Mouse (Mus musculus) forebrain, embryonic 11.5 days (tissue): ENCODE results near the gene Chrna7. TPM values are rescaled to one million over a fixed set of nuclear protein-coding genes. Genes with fewer than 3 reads are reported as not detected.
A peak's percentile ranks its signal among the peaks of the same experiment; 100 is the strongest.

Experiments
- ATAC-seq: fragments of 200-750 bp; cut with Nextera tagmentation; replicated peaks from 2 replicates; pipeline ENCODE4 v1.8.0; 2017; ENCODE audit warnings: moderate TSS enrichment; ENCODE audit not compliant: low FRiP score
- DNase-seq: peaks from one replicate; pipeline ENCODE4 v3.0.0-alpha.2; 2017; ENCODE audit warnings: low spot score
- H3K27ac ChIP-seq: fragments of 300-500 bp; sonication (generic); 2 replicates; pipeline ENCODE4 v1.5.1; 2014; ENCODE audit warnings: low read depth, low read length
- H3K27me3 ChIP-seq: fragments of 300-500 bp; sonication (generic); 2 replicates; pipeline ENCODE4 v1.6.1; 2014; ENCODE audit warnings: mild to moderate bottlenecking, low read length, mixed read lengths; ENCODE audit not compliant: control insufficient read depth, insufficient read depth
- H3K36me3 ChIP-seq: fragments of 300-500 bp; sonication (generic); 2 replicates; pipeline ENCODE4 v1.6.1; 2014; ENCODE audit warnings: mild to moderate bottlenecking, low read length, moderate library complexity, mixed read lengths; ENCODE audit not compliant: control insufficient read depth, insufficient read depth
- H3K4me1 ChIP-seq: fragments of 300-500 bp; sonication (generic); replicated peaks from 2 replicates; pipeline ENCODE4 v1.6.1; 2014; ENCODE audit warnings: low read length, mixed read lengths; ENCODE audit not compliant: control insufficient read depth, insufficient read depth
- H3K4me2 ChIP-seq: fragments of 300-500 bp; sonication (generic); 2 replicates; pipeline ENCODE4 v1.6.1; 2014; ENCODE audit warnings: low read depth, mild to moderate bottlenecking, low read length, moderate library complexity, mixed read lengths; ENCODE audit not compliant: severe bottlenecking
- H3K4me3 ChIP-seq: fragments of 300-500 bp; sonication (generic); 2 replicates; pipeline ENCODE4 v1.5.1; 2014; ENCODE audit warnings: low read depth, low read length
- H3K9ac ChIP-seq: fragments of 300-500 bp; sonication (generic); 2 replicates; pipeline ENCODE4 v1.6.1; 2014; ENCODE audit warnings: low read length
- H3K9me3 ChIP-seq: fragments of 300-500 bp; sonication (generic); 2 replicates; pipeline ENCODE4 v1.6.1; 2016; ENCODE audit warnings: low read length, mixed read lengths; ENCODE audit not compliant: control insufficient read depth
- WGBS: fragments of 180-500 bp; shearing (Covaris S2); extraction: QIAGEN DNeasy Blood & Tissue Kit; methylation state at CpG from one replicate; pipeline ENCODE4 v1.1.7; 2014; 5-methylcytosine and 5-hydroxymethylcytosine counted together
- polyA plus RNA-seq: library from polyadenylated mRNA; unstranded; fragments of >200 nt; fragmentation: Nextera tagmentation; extraction: Ambion mirVana; gene quantifications from 2 replicates; pipeline ENCODE4 v1.2.1, GENCODE M21; 2014

Gene Chrna7
- 4.0 and 5.1 TPM in 2 replicates for polyA plus RNA-seq

GRCm38 (mm10) chr7:63212084-63212723 is at the start of gene Chrna7:
Chrna7 (minus strand) TSS chr7:63212569.
- Histone ChIP-seq H3K4me1 (no peaks in the 10 kb centered on the region; the same call in 1 of the 2 replicates), H3K4me3 (peak within 1 kb of the TSS; percentile 72), H3K27me3 (no peaks in the 10 kb centered on the region; the same call in 1 of the 2 replicates), H3K36me3 (no peaks in the 10 kb centered on the region), H3K27ac (no peak within 1 kb of the TSS), H3K4me2 (peak within 1 kb of the TSS; percentile 86), H3K9ac (peak within 1 kb of the TSS; percentile 73), H3K9me3 (no peaks in the 10 kb centered on the region)
- under 1% methylated on average over 62 of the region's 73 CpGs for WGBS
- ATAC-seq (peak; percentile 95), DNase-seq (peak; percentile 90)

GRCm38 (mm10) chr7:63249404-63249803 is 37.0 kb upstream of the Chrna7 start:
- no peaks in the 10 kb centered on the region for H3K9me3 ChIP-seq
- ATAC-seq: no peak

GRCm38 (mm10) chr7:63237852-63238516 is 25.6 kb upstream of the Chrna7 start:
- no peak for ATAC-seq
- no peaks in the 10 kb centered on the region for H3K9me3 ChIP-seq
- H3K4me3 ChIP-seq: no peak overlapping the region
- H3K4me2 ChIP-seq: no peak overlapping the region
- no peaks in the 10 kb centered on the region for H3K27me3 ChIP-seq
- H3K27ac ChIP-seq: no peak overlapping the region
- WGBS: 87% methylated on average over 3 of the region's 3 CpGs
- H3K9ac ChIP-seq: no peak overlapping the region
- H3K36me3 ChIP-seq: no peaks in the 10 kb centered on the region
- no peak for DNase-seq
- H3K4me1 ChIP-seq: no peaks in the 10 kb centered on the region

More at GRCm38 (mm10) chr7:63249404-63249803, 37.0 kb upstream of the Chrna7 start:
- Histone ChIP-seq H3K4me3 (no peak overlapping the region), H3K27me3 (no peaks in the 10 kb centered on the region), H3K27ac (no peak overlapping the region), H3K36me3 (no peaks in the 10 kb centered on the region), H3K4me1 (no peaks in the 10 kb centered on the region), H3K9ac (no peak overlapping the region), H3K4me2 (no peak overlapping the region)
- WGBS: 78% methylated on average over 2 of the region's 2 CpGs
- DNase-seq: no peak

GRCm38 (mm10) chr7:63225066-63225780 is 12.9 kb upstream of the Chrna7 start:
- Histone ChIP-seq H3K36me3 (no peaks in the 10 kb centered on the region), H3K4me3 (no peak overlapping the region), H3K4me1 (no peaks in the 10 kb centered on the region), H3K9ac (no peak overlapping the region), H3K27me3 (no peaks in the 10 kb centered on the region), H3K27ac (no peak overlapping the region), H3K4me2 (no peak overlapping the region), H3K9me3 (no peaks in the 10 kb centered on the region)
- DNase-seq (no peak), ATAC-seq (no peak)
- WGBS: 15% methylated on average over 7 of the region's 7 CpGs

- Histone ChIP-seq H3K9me3 (no peaks in the 10 kb centered on the region), H3K27ac (no peak overlapping the region), H3K4me3 (peak overlapping the region; percentile 72), H3K27me3 (no peaks in the 10 kb centered on the region; the same call in 1 of the 2 replicates), H3K36me3 (no peaks in the 10 kb centered on the region), H3K4me1 (no peaks in the 10 kb centered on the region; the same call in 1 of the 2 replicates), H3K4me2 (peak overlapping the region; percentile 86), H3K9ac (peak overlapping the region; percentile 73)
- peak; percentile 15; the same call in 1 of the 2 replicates for ATAC-seq
- under 1% methylated on average over 13 of the region's 13 CpGs for WGBS
- no peak for DNase-seq
Observed at GRCm38 (mm10) chr7:63211641-63212083, 707 bp downstream of the Chrna7 start.

GRCm38 (mm10) chr7:63209501-63209900 is 2.9 kb downstream of the Chrna7 start:
- ATAC-seq (no peak), DNase-seq (no peak)
- no peak overlapping the region for H3K4me2 ChIP-seq
- no peak overlapping the region for H3K27ac ChIP-seq
- H3K9ac ChIP-seq: no peak overlapping the region
- H3K4me1 ChIP-seq: no peaks in the 10 kb centered on the region; the same call in 1 of the 2 replicates
- no peaks in the 10 kb centered on the region for H3K9me3 ChIP-seq
- H3K36me3 ChIP-seq: no peaks in the 10 kb centered on the region
- 18% methylated on average over 4 of the region's 4 CpGs for WGBS
- H3K27me3 ChIP-seq: no peaks in the 10 kb centered on the region; the same call in 1 of the 2 replicates
- H3K4me3 ChIP-seq: no peak overlapping the region

GRCm38 (mm10) chr7:63207137-63207536 is 5.2 kb downstream of the Chrna7 start:
- no peak overlapping the region for H3K27ac ChIP-seq
- H3K4me2 ChIP-seq: no peak overlapping the region
- H3K4me1 ChIP-seq: no peaks in the 10 kb centered on the region; the same call in 1 of the 2 replicates
- no peak overlapping the region for H3K9ac ChIP-seq
- H3K27me3 ChIP-seq: no peaks in the 10 kb centered on the region; the same call in 1 of the 2 replicates
- no peak overlapping the region for H3K4me3 ChIP-seq
- H3K36me3 ChIP-seq: no peaks in the 10 kb centered on the region
- 79% methylated on average over 2 of the region's 2 CpGs for WGBS
- DNase-seq: no peak
- no peaks in the 10 kb centered on the region for H3K9me3 ChIP-seq
- ATAC-seq: no peak

- DNase-seq: no peak
- WGBS: 69% methylated on average over 2 of the region's 2 CpGs
- no peak overlapping the region for H3K9ac ChIP-seq
Observed at GRCm38 (mm10) chr7:63195560-63195959, 16.8 kb downstream of the Chrna7 start.

More at GRCm38 (mm10) chr7:63195560-63195959, 16.8 kb downstream of the Chrna7 start:
- H3K36me3 ChIP-seq: no peaks in the 10 kb centered on the region
- H3K4me3 ChIP-seq: no peak overlapping the region
- H3K9me3 ChIP-seq: no peaks in the 10 kb centered on the region
- no peaks in the 10 kb centered on the region for H3K4me1 ChIP-seq
- no peak overlapping the region for H3K4me2 ChIP-seq
- H3K27ac ChIP-seq: no peak overlapping the region
- H3K27me3 ChIP-seq: no peaks in the 10 kb centered on the region
- no peak for ATAC-seq
